In the genomic region with DNA sequence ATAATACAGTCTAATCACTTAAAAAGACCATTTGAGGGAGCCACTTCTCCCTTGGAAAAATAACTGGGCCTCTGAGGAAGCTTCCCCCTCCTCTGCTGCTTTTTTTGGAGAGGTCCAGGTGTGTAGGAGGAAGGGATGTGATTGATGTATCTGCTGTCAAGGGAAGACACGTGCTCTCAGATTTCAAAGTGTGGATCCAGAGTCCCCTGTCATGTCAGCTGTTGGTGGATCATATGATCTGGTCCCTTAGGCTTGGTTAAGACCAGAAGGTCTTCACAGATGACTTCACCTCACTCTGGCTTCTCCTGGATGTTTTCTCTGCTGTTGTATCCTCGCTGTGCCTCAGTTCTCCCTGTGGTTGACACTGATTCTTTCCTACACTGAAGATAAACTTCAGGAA, we compare ENCODE assay signal across 14 mouse cellular contexts.
"Had no signal": no experiment of that assay in that cellular context is flagged by ENCODE, and none has a peak within 500 bp of the region (broad histone marks: within the 10 kb centered on the region; RNA-seq: fewer than 3 reads in every experiment).

No protein-coding gene starts in this region.

- DNase-seq: lung, adult 18-20 months; lung, embryonic 14.5 days; lung, postnatal 10 days; lung, postnatal 4 days; midbrain, embryonic 14.5 days; right cerebral cortex, postnatal 14 days; thymus, adult 18-20 months; thymus, postnatal 14 days; thymus, postnatal 36 days had no signal

- H3K4me1 ChIP-seq: midbrain, embryonic 10.5 days; midbrain, embryonic 12.5 days; neural tube, embryonic 12.5 days; stomach, embryonic 15.5 days had no signal

- H3K36me3 ChIP-seq: midbrain, embryonic 10.5 days; midbrain, embryonic 12.5 days; neural tube, embryonic 12.5 days; stomach, embryonic 15.5 days had no signal

- H3K9ac ChIP-seq: lung, embryonic 14.5 days; midbrain, embryonic 12.5 days; neural tube, embryonic 12.5 days; stomach, embryonic 15.5 days had no signal

- H3K4me2 ChIP-seq: lung, embryonic 14.5 days; midbrain, embryonic 12.5 days; neural tube, embryonic 12.5 days; stomach, embryonic 15.5 days had no signal

- H3K4me3 ChIP-seq: midbrain, embryonic 10.5 days; midbrain, embryonic 12.5 days; neural tube, embryonic 12.5 days; stomach, embryonic 15.5 days had no signal

- H3K27ac ChIP-seq: midbrain, embryonic 10.5 days; midbrain, embryonic 12.5 days; neural tube, embryonic 12.5 days; stomach, embryonic 15.5 days had no signal

- H3K27me3 ChIP-seq: midbrain, embryonic 12.5 days; neural tube, embryonic 12.5 days; stomach, embryonic 15.5 days had no signal

- ATAC-seq: midbrain, embryonic 16.5 days had no signal

- H3K9me3 ChIP-seq: midbrain, embryonic 10.5 days; midbrain, embryonic 12.5 days; neural tube, embryonic 12.5 days; stomach, embryonic 15.5 days had no signal
